Mouse (Mus musculus): Measurements from ENCODE around the gene Ogg1.

Ogg1 gene

DNA sequence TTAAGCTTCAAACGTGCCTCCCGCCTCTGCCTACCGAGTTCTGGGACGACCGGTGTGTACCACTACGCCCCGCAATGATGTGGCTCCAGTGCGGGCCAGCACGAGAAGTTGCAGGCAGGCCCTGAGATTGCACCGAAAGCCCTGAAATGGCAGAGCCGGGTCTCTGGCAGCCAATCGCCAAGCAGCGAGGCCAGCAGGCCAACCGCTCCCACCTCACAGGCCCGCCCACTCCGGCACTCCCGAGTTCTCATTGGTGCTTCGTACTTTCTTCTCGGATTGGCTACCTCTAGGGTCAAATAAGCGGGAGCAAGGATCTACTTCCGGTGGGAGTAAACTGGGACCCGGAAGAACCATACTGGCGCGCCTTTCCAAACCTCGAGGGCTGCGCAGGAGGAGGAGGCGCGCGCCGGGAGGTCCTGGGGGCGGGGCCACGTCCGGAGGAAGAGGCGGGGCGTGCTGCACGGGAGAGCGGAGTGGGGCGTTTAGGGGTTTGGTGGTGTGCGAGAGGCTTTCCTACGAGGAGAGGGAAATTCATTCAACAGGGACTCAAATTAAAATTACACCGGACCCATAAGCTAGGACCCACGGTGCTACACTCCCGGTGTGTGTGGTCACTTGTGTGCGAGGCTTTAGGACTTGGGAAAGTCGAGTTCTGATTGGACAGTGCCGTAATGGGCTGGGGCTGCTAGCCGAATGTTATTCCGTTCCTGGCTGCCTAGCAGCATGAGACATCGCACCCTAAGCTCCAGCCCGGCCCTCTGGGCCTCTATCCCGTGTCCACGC is at the start of gene Ogg1:
Ogg1 (plus strand) TSS at position 440 of the 783 bp plus-strand sequence.
- peak; percentile 99 for DNase-seq (ENCODE audit: low spot score)

GRCm38 (mm10) chr6:113281676-113282075 is 45.1 kb upstream of the Ogg1 start:
- no peak for DNase-seq (ENCODE audit: low spot score)

GRCm38 (mm10) chr6:113282101-113282802 is 44.5 kb upstream of the Ogg1 start, which contains the start of gene Cpne9:
TSS of gene Cpne9 (plus strand) at chr6:113282307.
- no peak for DNase-seq (ENCODE audit: low spot score)

DNA sequence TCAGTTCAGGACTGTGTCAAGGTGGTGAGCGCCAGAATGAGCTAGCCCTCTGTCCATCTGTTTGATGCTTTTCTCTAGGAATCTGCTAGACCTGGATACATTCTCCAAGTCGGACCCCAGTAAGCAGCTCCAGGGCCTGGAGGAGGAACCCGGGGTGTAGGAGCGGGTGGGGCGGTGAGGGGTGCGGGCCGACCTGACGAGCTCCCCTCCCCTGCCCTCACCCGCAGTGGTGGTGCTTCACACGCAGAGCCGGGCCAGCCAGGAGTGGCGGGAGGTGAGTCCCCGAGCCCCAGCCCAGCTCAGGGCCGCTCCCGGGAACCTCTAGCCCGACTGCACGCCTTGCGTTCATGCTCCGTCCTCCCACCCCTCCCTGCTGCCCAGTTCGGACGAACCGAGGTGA is 43.8 kb upstream of the Ogg1 start:
- no peak for DNase-seq (ENCODE audit: low spot score)

DNA sequence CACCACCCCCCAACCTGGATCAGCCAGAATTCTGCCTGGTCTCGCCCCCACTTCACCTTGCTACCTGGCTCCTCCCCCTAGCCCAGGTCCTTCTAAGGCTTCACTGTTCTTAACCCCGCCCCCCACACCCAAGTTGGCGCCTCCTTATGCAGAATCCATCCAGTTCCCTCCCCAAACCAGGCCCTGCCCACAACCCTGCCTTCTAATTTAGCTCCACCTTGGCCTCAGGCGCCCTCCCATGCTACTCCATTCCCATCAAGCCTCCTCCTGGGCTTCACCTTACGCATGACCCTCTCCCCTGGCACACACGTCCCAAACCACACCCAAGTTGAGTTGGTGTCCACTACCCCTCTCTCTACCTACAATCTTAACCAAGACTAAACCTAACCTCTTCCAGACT is 43.3 kb upstream of the Ogg1 start:
- DNase-seq (ENCODE audit: low spot score): no peak

- no peak for DNase-seq (ENCODE audit: low spot score)
These were observed 41.8 kb upstream of the Ogg1 start for GRCm38 (mm10) chr6:113284931-113285330.

GRCm38 (mm10) chr6:113286316-113286715 is 40.5 kb upstream of the Ogg1 start:
- DNase-seq (ENCODE audit: low spot score): no peak

DNA sequence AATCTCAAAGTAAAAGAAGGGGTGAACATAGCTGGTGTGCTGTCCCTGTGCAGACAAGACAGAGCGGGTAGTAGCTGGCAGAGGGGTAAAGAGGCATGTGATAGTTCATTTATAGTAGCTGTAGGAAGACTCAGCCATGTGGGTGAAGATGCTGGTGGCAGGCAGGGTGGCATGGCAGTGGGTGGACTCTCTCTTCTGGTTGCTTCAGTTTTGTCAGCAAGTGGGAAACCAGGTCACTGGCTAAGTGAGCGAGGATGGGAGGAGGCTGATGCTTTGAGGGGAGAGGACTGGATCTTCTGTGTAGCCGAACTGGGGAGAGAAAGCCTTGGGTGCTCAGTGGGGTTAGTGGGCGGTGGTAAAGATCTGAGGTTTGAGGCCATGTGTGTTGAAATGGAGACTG is 39.5 kb upstream of the Ogg1 start:
- DNase-seq (ENCODE audit: low spot score): no peak

GRCm38 (mm10) chr6:113289346-113289745 is 37.4 kb upstream of the Ogg1 start:
- no peak for DNase-seq (ENCODE audit: low spot score)

DNA sequence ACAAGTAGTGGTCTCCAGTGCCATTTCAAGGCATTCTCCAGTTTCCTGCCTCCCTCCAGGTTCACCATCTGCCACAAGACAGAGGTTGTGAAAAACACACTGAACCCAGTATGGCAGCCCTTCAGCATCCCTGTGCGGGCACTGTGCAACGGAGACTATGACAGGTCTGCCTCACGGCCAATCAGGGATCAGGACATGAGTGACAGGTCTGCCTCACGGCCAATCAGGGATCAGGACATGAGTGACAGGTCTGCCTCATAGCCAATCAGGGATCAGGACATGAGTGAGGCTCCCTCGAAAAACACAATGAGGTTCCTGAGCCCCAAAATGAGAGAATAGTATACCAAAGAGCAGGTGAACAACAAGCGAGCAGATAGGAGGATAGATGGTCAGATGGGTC is 36.4 kb upstream of the Ogg1 start:
- DNase-seq (ENCODE audit: low spot score): no peak

- DNase-seq (ENCODE audit: low spot score): no peak
These were observed 33.8 kb upstream of the Ogg1 start for GRCm38 (mm10) chr6:113292938-113293337.

DNA sequence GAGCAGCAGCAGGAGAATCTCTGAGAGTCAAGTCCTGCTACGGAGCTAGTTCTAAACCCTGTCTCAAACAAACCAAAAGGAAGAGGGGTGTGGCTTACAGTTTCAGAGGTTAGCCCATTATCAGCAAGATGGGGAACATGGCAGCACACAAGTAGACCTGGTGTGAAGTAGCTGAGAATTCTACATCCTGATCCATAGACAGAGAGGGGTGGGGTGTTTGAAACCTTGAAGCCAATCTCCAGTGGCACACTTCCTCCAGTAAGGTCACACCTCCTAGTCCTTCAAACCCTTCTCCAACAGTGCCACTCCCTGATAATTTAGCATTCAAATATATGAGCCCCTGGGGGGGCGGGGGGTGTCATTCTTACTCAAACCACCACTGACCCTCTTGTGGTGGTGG is 30.7 kb upstream of the Ogg1 start:
- DNase-seq (ENCODE audit: low spot score): no peak

GRCm38 (mm10) chr6:113296639-113297038 is 30.1 kb upstream of the Ogg1 start:
- DNase-seq (ENCODE audit: low spot score): no peak

DNA sequence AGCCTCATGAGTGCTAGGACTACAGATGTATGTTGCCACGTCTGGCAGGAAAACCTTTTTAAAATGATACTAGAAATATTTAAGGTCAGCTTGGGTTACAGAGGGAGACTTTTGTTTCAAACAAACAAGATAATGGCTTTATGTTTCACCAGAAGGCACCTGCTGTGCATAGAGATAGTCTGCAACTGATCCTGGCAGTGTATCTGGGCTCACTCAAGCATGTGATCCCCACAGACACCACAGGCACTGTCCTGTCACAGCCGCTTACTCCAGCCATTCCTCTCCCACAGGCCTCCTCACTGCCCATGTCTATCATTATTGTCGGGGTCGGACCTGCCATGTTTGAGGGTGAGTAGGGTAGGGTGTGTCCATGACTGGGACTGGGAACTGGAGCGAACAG is 25.4 kb upstream of the Ogg1 start:
- no peak for DNase-seq (ENCODE audit: low spot score)

DNA sequence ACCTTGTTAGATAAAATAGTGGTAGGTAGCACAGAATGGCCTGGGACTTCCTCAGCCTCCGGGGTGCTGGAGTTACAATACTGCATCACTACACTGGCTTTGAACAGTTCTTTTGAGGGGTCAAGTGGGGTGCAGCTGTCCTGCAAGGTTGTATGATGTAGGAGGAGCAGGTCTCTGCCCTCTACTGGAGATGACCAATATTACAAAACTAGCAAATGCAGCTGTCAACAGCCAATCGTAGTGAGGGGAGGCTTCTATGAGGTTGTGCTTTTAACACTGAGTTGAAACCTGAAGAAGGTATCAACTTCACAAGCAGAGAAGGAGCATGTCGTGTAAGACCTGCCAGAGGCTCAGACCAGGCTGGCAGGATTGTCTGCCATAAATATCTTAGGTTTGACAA is 24.5 kb upstream of the Ogg1 start:
- peak; percentile 32 for DNase-seq (ENCODE audit: low spot score)

DNA sequence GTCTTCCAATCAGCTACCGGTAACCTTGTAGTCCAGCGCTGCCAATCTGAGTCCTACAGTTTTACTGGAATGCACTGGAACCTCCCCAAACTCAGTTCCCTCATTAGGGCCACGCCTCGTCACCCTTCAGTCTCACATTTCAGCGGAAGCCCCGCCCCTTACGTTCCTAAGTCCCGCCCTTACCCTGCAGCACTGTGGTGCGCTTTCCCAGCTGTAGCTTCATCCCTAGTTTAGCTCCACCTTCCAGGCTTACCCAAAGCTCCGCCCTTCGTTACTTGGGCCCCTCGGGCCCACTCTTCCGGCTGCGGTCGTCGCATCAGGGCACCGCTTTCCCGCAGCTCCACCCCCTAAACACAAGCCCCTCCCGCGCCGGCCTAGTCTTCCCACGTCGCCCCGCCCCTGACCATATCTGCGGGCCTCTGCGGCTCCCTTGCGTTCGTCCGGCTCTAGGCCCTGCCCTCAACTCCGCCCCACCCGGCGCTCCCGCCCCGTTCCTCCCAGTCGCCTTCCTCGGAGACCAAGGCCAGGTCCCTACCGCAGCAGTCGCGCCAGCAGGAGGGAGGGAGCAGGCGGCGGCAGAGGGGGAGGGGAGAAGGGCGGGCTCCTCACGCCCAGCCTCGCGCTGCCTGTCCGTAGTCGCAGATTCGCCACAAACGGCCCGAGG is 20.3 kb upstream of the Ogg1 start:
- peak; percentile 100 for DNase-seq (ENCODE audit: low spot score)

GRCm38 (mm10) chr6:113306986-113307349 is 19.8 kb upstream of the Ogg1 start, which contains the start of gene Brpf1:
TSS of gene Brpf1 (plus strand) at chr6:113307137.
- DNase-seq (ENCODE audit: low spot score): no peak

- DNase-seq (ENCODE audit: low spot score): peak; percentile 41
These were observed 19.2 kb upstream of the Ogg1 start for GRCm38 (mm10) chr6:113307481-113308121.

GRCm38 (mm10) chr6:113308141-113308540 is 18.6 kb upstream of the Ogg1 start:
- peak; percentile 36 for DNase-seq (ENCODE audit: low spot score)

GRCm38 (mm10) chr6:113315972-113316371 is 10.8 kb upstream of the Ogg1 start:
- no peak for DNase-seq (ENCODE audit: low spot score)

DNA sequence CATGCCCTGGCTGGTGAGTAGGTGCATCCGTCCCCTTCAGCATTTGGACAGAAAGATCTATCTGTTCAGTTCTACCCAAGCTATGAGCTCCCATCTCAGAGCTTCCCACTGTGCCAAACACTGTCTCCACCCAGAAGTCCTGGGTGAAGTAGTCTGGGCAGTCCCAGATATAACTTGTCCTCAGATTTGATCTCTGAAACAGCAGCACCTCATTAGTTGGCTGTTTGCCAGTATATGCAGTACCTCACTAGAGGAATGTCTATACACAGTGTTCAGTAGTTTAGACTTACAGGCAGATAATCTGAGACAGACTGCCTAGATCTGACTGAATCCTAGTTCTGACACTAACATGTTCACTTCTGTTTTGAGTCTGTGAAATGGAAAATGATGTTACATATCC is 2.6 kb downstream of the Ogg1 start:
- no peak for DNase-seq (ENCODE audit: low spot score)

DNA sequence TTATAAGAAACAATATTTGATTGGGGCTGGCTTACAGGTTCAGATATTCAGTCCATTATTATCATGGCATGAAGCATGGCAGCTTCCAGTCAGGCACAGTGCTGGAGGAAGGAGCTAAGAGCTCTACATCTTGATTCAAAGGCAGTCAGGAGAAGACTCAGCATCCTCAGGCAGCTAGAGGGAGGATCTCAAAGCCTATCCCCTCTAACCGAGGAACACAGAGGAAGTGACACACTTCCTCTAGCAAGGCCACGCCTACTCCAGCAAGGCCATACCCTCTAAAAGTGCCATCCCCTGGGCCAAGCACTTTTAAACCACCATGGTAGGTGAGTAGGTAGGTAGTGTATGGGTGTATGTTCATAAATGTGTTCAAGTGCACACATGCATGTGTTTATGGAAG is 3.8 kb downstream of the Ogg1 start:
- peak; percentile 53 for DNase-seq (ENCODE audit: low spot score)

Measured in T-cell, adult 2 months (primary cell).